Mouse (Mus musculus) intestine, postnatal 0 days (tissue): ENCODE results near the gene Limk2. TPM values are rescaled to one million over a fixed set of nuclear protein-coding genes. Genes with fewer than 3 reads are reported as not detected.

Experiments
- ATAC-seq: fragments of 200-750 bp; cut with Nextera tagmentation; 2 replicates; pipeline ENCODE4 v1.8.0; 2017; ENCODE audit warnings: mild to moderate bottlenecking, moderate TSS enrichment, moderate library complexity
- H3K27ac ChIP-seq: fragments of 300-500 bp; sonication (generic); 2 replicates; pipeline ENCODE4 v1.5.1; 2014; ENCODE audit warnings: mild to moderate bottlenecking, low read depth, low read length, moderate library complexity
- H3K27me3 ChIP-seq: fragments of 300-500 bp; sonication (generic); replicated peaks from 2 replicates; pipeline ENCODE4 v1.6.1; 2014; ENCODE audit warnings: low read length, mixed read lengths; ENCODE audit not compliant: control insufficient read depth, insufficient read depth
- H3K36me3 ChIP-seq: fragments of 300-500 bp; sonication (generic); 2 replicates; pipeline ENCODE4 v1.6.1; 2014; ENCODE audit warnings: mild to moderate bottlenecking, moderate library complexity; ENCODE audit not compliant: control insufficient read depth, insufficient read depth
- H3K4me1 ChIP-seq: fragments of 300-500 bp; sonication (generic); replicated peaks from 2 replicates; pipeline ENCODE4 v1.6.1; 2014; ENCODE audit warnings: antibody characterized with exemption, low read length, mixed read lengths; ENCODE audit not compliant: control insufficient read depth, insufficient read depth
- H3K4me2 ChIP-seq: fragments of 300-500 bp; sonication (generic); replicated peaks from 2 replicates; pipeline ENCODE4 v1.6.1; 2014; ENCODE audit warnings: low read depth, mild to moderate bottlenecking, moderate library complexity
- H3K4me3 ChIP-seq: fragments of 300-500 bp; sonication (generic); 2 replicates; pipeline ENCODE4 v1.5.1; 2014; ENCODE audit warnings: low read depth, low read length
- H3K9ac ChIP-seq: fragments of 300-500 bp; sonication (generic); 2 replicates; pipeline ENCODE4 v1.6.1; 2014; ENCODE audit warnings: mild to moderate bottlenecking, low read depth, low read length
- H3K9me3 ChIP-seq: fragments of 300-500 bp; sonication (generic); 2 replicates; pipeline ENCODE4 v1.6.1; 2016; ENCODE audit warnings: mixed run types; ENCODE audit not compliant: control insufficient read depth
- CTCF ChIP-seq: sonication (generic); IDR thresholded peaks from 2 replicates; pipeline ENCODE4 v1.5.1; 2016; ENCODE audit warnings: low read depth, mild to moderate bottlenecking, control low read depth, antibody characterized with exemption, moderate library complexity
- WGBS: fragments of 180-500 bp; shearing (Covaris S2); extraction: QIAGEN DNeasy Blood & Tissue Kit; methylation state at CpG from one replicate; pipeline ENCODE4 v1.1.7; 2014; 5-methylcytosine and 5-hydroxymethylcytosine counted together
- polyA plus RNA-seq: library from polyadenylated mRNA; unstranded; fragments of >200 nt; fragmentation: Nextera tagmentation; extraction: Ambion mirVana; gene quantifications from 2 replicates; pipeline ENCODE4 v1.2.1, GENCODE M21; 2015

The Limk2 gene
- polyA plus RNA-seq, 1 experiment from 2014 or later: 68.4 TPM

GRCm38 (mm10) chr11:3452167-3452639 is 43.2 kb upstream of the Limk2 start, which contains the start of gene Rnf185:
TSS of gene Rnf185 (minus strand) at chr11:3452363.
- WGBS: under 1% methylated on average over 45 of the region's 45 CpGs
- peak within 1 kb of the TSS; percentile 97 for H3K27ac ChIP-seq
- peak; percentile 95 for ATAC-seq

GRCm38 (mm10) chr11:3451701-3452163 is 42.7 kb upstream of the Limk2 start:
- Histone ChIP-seq H3K4me3 (peak overlapping the region; percentile 94), H3K9ac (peak overlapping the region; percentile 85), H3K4me2 (peak overlapping the region; percentile 96), H3K27ac (peak overlapping the region; percentile 97), H3K36me3 (peaks cover 10% of the 10 kb centered on the region; the same call in 1 of the 2 replicates), H3K4me1 (0 out of 2 replicates have a peak, but pooled peaks cover 3% of the 10 kb centered on the region), H3K27me3 (no peaks in the 10 kb centered on the region), H3K9me3 (no peaks in the 10 kb centered on the region)
- peak; percentile 13 for ATAC-seq
- no peak for TF ChIP-seq CTCF
- WGBS: under 1% methylated on average over 20 of the region's 20 CpGs

More at GRCm38 (mm10) chr11:3452167-3452639, 43.2 kb upstream of the Limk2 start, which contains the start of gene Rnf185:
- Histone ChIP-seq H3K9me3 (no peaks in the 10 kb centered on the region), H3K9ac (peak within 1 kb of the TSS; percentile 85), H3K36me3 (peaks cover 10% of the 10 kb centered on the region; the same call in 1 of the 2 replicates), H3K4me2 (peak within 1 kb of the TSS; percentile 96), H3K4me3 (peak within 1 kb of the TSS; percentile 94), H3K4me1 (0 out of 2 replicates have a peak, but pooled peaks cover 3% of the 10 kb centered on the region), H3K27me3 (no peaks in the 10 kb centered on the region)
- TF ChIP-seq CTCF: peak; percentile 37; the same call in 1 of the 2 replicates

GRCm38 (mm10) chr11:3444875-3445274 is 35.9 kb upstream of the Limk2 start:
- no peak overlapping the region for H3K4me3 ChIP-seq
- no peak overlapping the region for H3K27ac ChIP-seq
- WGBS: 61% methylated on average over 8 of the region's 8 CpGs
- 0 out of 2 replicates have a peak, but pooled peaks cover 5% of the 10 kb centered on the region for H3K36me3 ChIP-seq
- no peak overlapping the region for H3K9ac ChIP-seq
- ATAC-seq: no peak
- TF ChIP-seq CTCF: no peak
- no peaks in the 10 kb centered on the region for H3K9me3 ChIP-seq
- no peaks in the 10 kb centered on the region for H3K27me3 ChIP-seq
- no peaks in the 10 kb centered on the region for H3K4me1 ChIP-seq
- no peak overlapping the region for H3K4me2 ChIP-seq

GRCm38 (mm10) chr11:3443091-3443490 is 34.1 kb upstream of the Limk2 start:
- Histone ChIP-seq H3K9me3 (no peaks in the 10 kb centered on the region), H3K9ac (no peak overlapping the region), H3K4me3 (no peak overlapping the region), H3K27ac (no peak overlapping the region), H3K36me3 (no peaks in the 10 kb centered on the region), H3K27me3 (no peaks in the 10 kb centered on the region), H3K4me2 (no peak overlapping the region), H3K4me1 (no peaks in the 10 kb centered on the region)
- WGBS: 92% methylated on average over 2 of the region's 2 CpGs
- ATAC-seq: no peak
- TF ChIP-seq CTCF: no peak

- no peak for ATAC-seq
Observed at GRCm38 (mm10) chr11:3442677-3443076, 33.7 kb upstream of the Limk2 start.

GRCm38 (mm10) chr11:3441696-3442443 is 32.9 kb upstream of the Limk2 start:
- TF ChIP-seq CTCF: no peak
- Histone ChIP-seq H3K9me3 (no peaks in the 10 kb centered on the region), H3K27ac (no peak overlapping the region), H3K4me3 (no peak overlapping the region), H3K27me3 (no peaks in the 10 kb centered on the region), H3K4me1 (no peaks in the 10 kb centered on the region), H3K9ac (no peak overlapping the region), H3K36me3 (no peaks in the 10 kb centered on the region), H3K4me2 (no peak overlapping the region)
- ATAC-seq: no peak

More at GRCm38 (mm10) chr11:3442677-3443076, 33.7 kb upstream of the Limk2 start:
- Histone ChIP-seq H3K27ac (no peak overlapping the region), H3K36me3 (no peaks in the 10 kb centered on the region), H3K4me1 (no peaks in the 10 kb centered on the region), H3K4me2 (no peak overlapping the region), H3K9ac (no peak overlapping the region), H3K9me3 (no peaks in the 10 kb centered on the region), H3K4me3 (no peak overlapping the region), H3K27me3 (no peaks in the 10 kb centered on the region)
- 71% methylated on average over 4 of the region's 4 CpGs for WGBS
- TF ChIP-seq CTCF: no peak
